Mouse (Mus musculus): ENCODE measurements around the gene Rbbp6.

GRCm38 (mm10) chr7:122938197-122938596, 27.3 kb upstream of the Rbbp6 start:
- no peak for TF ChIP-seq CTCF (IDR thresholded peaks at IDR 0.05; ENCODE audit: low read depth)
- no peak for TF ChIP-seq EP300 (IDR thresholded peaks at IDR 0.05; ENCODE audit: low read depth)

Measured in heart, postnatal 0 days (tissue).